Mouse (Mus musculus): ENCODE measurements around the gene Kif2a. TPM values are rescaled to one million over a fixed set of nuclear protein-coding genes. Genes with fewer than 3 reads are reported as not detected.
"Not testable (repeated sequence)": the region's sequence is repeated elsewhere in the genome, so short reads cannot be mapped to it uniquely, and the experiment has no call there.

Gene Kif2a
- total and polyA plus RNA-seq, 3 experiments = 4.3 to 37.6 (median 27.0) TPM

GRCm38 (mm10) chr13:107011618-107012017 is 10.3 kb downstream of the Kif2a start:
- peaks cover 3% of the 10 kb centered on the region for H3K79me2 ChIP-seq (replicated peaks; ENCODE audit: control insufficient read depth, insufficient read depth, low read length)
- no peaks in the 10 kb centered on the region for H3K27me3 ChIP-seq (ENCODE audit: control insufficient read depth, insufficient read depth, low read length)
- TF ChIP-seq CTCF (IDR thresholded peaks at IDR 0.05) (no peak), EP300 (IDR thresholded peaks at IDR 0.05; ENCODE audit: insufficient read depth, low read depth, low read length) (no peak), POLR2A (IDR thresholded peaks at IDR 0.05; ENCODE audit: insufficient read depth, low read depth, low read length) (no peak)
- no peak overlapping the region for H3K9ac ChIP-seq (ENCODE audit: low read depth, low read length)
- no peak overlapping the region for H3K4me3 ChIP-seq
- intact Hi-C loops (cut with DNase I) = no loop called here
- H3K27ac ChIP-seq = no peak overlapping the region
- DNase-seq = no peak
- peaks cover 11% of the 10 kb centered on the region for H3K4me1 ChIP-seq (ENCODE audit: control insufficient read depth, insufficient read depth, low read length)
- peaks cover 15% of the 10 kb centered on the region for H3K36me3 ChIP-seq (ENCODE audit: control insufficient read depth, insufficient read depth, low read length)
- WGBS = 72% methylated on average over 2 of the region's 2 CpGs

DNA sequence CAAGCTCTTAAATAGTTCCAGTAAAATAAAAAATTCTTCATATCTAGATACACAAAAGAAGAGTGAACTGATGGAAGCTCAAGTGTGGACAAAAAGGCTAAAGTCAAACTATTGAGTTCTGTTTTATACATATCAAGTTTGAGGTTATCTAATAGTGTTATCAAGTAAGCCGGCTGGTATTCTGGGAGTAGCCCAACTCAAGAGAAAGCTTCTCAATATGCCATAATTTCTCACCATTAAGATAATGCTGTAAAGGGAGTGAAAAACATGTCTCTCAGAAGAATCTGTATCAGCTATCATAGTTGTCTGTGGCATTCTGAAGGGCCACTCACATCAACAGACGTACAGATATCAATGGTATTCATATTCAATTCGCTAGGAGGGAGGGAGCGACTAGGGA is 13.8 kb downstream of the Kif2a start:
- H3K4me1 ChIP-seq (ENCODE audit: control insufficient read depth, insufficient read depth, low read length) = peaks cover 4% of the 10 kb centered on the region
- no peak overlapping the region for H3K27ac ChIP-seq
- no peaks in the 10 kb centered on the region for H3K27me3 ChIP-seq (ENCODE audit: control insufficient read depth, insufficient read depth, low read length)
- peaks cover 4% of the 10 kb centered on the region for H3K36me3 ChIP-seq (ENCODE audit: control insufficient read depth, insufficient read depth, low read length)
- no peak for DNase-seq
- intact Hi-C loops (cut with DNase I) = no loop called here
- H3K4me3 ChIP-seq = no peak overlapping the region
- no peak overlapping the region for H3K9ac ChIP-seq (ENCODE audit: low read depth, low read length)
- TF ChIP-seq POLR2A (IDR thresholded peaks at IDR 0.05; ENCODE audit: insufficient read depth, low read depth, low read length) = no peak
- TF ChIP-seq CTCF (IDR thresholded peaks at IDR 0.05) = no peak
- TF ChIP-seq EP300 (IDR thresholded peaks at IDR 0.05; ENCODE audit: insufficient read depth, low read depth, low read length) = no peak
- H3K79me2 ChIP-seq (replicated peaks; ENCODE audit: control insufficient read depth, insufficient read depth, low read length) = peaks cover 2% of the 10 kb centered on the region; the same call in 1 of the 2 replicates
- WGBS = 69% methylated on average over 4 of the region's 4 CpGs

DNA sequence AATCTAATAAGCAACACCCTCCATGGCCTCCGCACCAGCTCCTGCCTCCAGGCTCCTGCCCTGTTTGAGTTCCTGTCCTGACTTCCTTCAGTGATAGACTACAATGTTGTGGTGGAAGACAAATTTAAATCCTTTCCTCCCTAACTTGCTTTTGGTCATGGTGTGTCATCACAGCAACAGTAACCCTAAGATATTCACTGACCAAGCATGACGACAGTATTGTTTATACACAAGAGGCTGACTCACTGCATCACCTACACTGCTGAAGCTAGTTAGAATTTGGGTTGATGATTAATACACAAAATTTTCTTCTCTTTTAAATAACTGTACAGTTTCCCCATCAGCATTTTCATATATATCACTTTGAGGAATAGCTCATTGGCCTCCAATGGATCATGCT is 18.7 kb downstream of the Kif2a start:
- Histone ChIP-seq H3K4me1 (ENCODE audit: control insufficient read depth, insufficient read depth, low read length) (peaks cover 6% of the 10 kb centered on the region; the same call in 1 of the 2 replicates), H3K4me3 (no peak overlapping the region), H3K36me3 (ENCODE audit: control insufficient read depth, insufficient read depth, low read length) (no peaks in the 10 kb centered on the region), H3K79me2 (replicated peaks; ENCODE audit: control insufficient read depth, insufficient read depth, low read length) (peaks cover 3% of the 10 kb centered on the region), H3K27ac (no peak overlapping the region), H3K9ac (ENCODE audit: low read depth, low read length) (no peak overlapping the region), H3K27me3 (ENCODE audit: control insufficient read depth, insufficient read depth, low read length) (no peaks in the 10 kb centered on the region)
- TF ChIP-seq EP300 (IDR thresholded peaks at IDR 0.05; ENCODE audit: insufficient read depth, low read depth, low read length) (no peak), CTCF (IDR thresholded peaks at IDR 0.05) (no peak), POLR2A (IDR thresholded peaks at IDR 0.05; ENCODE audit: insufficient read depth, low read depth, low read length) (no peak)
- intact Hi-C loops (cut with DNase I) = no loop called here
- DNase-seq = no peak
- 78% methylated on average over 2 of the region's 2 CpGs for WGBS

DNA sequence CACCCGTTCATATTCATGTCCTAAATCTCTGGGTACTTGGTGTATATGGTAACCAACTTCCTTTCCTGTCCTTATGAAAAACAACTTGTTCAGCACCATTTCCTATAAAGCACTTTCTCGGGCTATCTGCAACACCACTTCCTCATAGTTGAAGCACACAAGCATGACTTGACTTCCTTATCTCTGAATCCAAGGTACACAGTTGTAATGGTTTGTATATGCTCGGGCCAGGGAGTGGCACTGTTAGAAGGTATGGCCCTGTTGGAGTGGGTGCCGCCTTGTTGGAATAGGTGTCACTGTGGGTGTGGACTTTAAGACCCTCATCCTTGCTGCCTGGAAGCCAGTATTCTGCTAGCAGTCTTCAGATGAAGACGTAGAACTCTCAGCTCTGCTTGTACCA is 23.3 kb downstream of the Kif2a start:
- peak in 1 of 2 experiments; percentile 14 for DNase-seq

DNA sequence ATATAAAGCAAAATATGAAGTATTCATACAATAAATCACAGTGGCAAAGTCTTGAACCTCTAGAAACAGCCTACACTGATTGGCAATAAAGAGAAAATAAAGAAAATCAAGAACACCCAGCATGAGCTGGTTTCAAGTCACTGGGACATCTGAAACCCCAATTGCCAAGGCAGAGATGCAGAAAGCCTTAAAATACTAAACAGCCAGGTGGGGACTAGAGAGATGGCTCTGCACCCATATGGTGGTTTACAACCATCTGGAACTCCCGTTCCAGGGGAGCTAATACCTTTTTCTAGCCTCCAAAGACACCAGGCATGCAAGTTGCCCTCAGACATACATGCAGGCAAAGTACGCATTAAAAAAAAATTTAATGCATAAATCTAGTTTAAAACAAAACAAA is 23.9 kb downstream of the Kif2a start:
- TF ChIP-seq CTCF (IDR thresholded peaks at IDR 0.05) (no peak), POLR2A (IDR thresholded peaks at IDR 0.05; ENCODE audit: insufficient read depth, low read depth, low read length) (no peak), EP300 (IDR thresholded peaks at IDR 0.05; ENCODE audit: insufficient read depth, low read depth, low read length) (no peak)
- peaks cover 3% of the 10 kb centered on the region; the same call in 1 of the 2 replicates for H3K36me3 ChIP-seq (ENCODE audit: control insufficient read depth, insufficient read depth, low read length)
- H3K27ac ChIP-seq = no peak overlapping the region
- WGBS = 96% methylated on average over 2 of the region's 2 CpGs
- H3K4me3 ChIP-seq = no peak overlapping the region
- no peak for DNase-seq
- H3K4me1 ChIP-seq (ENCODE audit: control insufficient read depth, insufficient read depth, low read length) = peaks cover 13% of the 10 kb centered on the region
- peaks cover 6% of the 10 kb centered on the region for H3K79me2 ChIP-seq (replicated peaks; ENCODE audit: control insufficient read depth, insufficient read depth, low read length)
- H3K9ac ChIP-seq (ENCODE audit: low read depth, low read length) = no peak overlapping the region
- no peaks in the 10 kb centered on the region for H3K27me3 ChIP-seq (ENCODE audit: control insufficient read depth, insufficient read depth, low read length)
- intact Hi-C loops (cut with DNase I) = no loop called here

More for the DNA sequence above, 23.3 kb downstream of the Kif2a start:
- no peak overlapping the region for H3K27ac ChIP-seq
- H3K9ac ChIP-seq (ENCODE audit: low read depth, low read length) = no peak overlapping the region
- no peak overlapping the region for H3K4me3 ChIP-seq
- TF ChIP-seq EP300 (IDR thresholded peaks at IDR 0.05; ENCODE audit: insufficient read depth, low read depth, low read length) (no peak), CTCF (IDR thresholded peaks at IDR 0.05) (no peak), POLR2A (IDR thresholded peaks at IDR 0.05; ENCODE audit: insufficient read depth, low read depth, low read length) (no peak)
- H3K4me1 ChIP-seq (ENCODE audit: control insufficient read depth, insufficient read depth, low read length) = peaks cover 13% of the 10 kb centered on the region
- H3K27me3 ChIP-seq (ENCODE audit: control insufficient read depth, insufficient read depth, low read length) = no peaks in the 10 kb centered on the region
- intact Hi-C loops (cut with DNase I) = no loop called here
- peaks cover 6% of the 10 kb centered on the region for H3K79me2 ChIP-seq (replicated peaks; ENCODE audit: control insufficient read depth, insufficient read depth, low read length)
- H3K36me3 ChIP-seq (ENCODE audit: control insufficient read depth, insufficient read depth, low read length) = peaks cover 3% of the 10 kb centered on the region; the same call in 1 of the 2 replicates
- WGBS = 54% methylated on average over 5 of the region's 5 CpGs

DNA sequence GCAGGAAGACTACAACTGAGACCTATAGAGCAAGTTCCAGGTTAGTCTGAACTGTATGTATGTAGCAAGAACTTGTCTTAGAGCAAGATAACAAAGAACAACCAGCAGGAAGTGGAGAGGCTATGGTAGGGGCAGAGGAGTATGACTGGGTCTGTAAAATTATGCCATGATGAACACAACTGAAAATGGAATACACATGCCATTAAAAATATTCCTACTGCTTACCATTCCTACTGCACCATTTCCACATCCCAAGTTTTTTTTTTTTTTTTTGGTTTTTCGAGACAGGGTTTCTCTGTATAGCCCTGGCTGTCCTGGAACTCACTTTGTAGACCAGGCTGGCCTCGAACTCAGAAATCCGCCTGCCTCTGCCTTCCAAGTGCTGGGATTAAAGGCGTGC is 24.4 kb downstream of the Kif2a start:
- H3K27me3 ChIP-seq (ENCODE audit: control insufficient read depth, insufficient read depth, low read length); H3K4me3 ChIP-seq; H3K79me2 ChIP-seq (replicated peaks; ENCODE audit: control insufficient read depth, insufficient read depth, low read length); H3K9ac ChIP-seq (ENCODE audit: low read depth, low read length); intact Hi-C loops (cut with DNase I); H3K36me3 ChIP-seq (ENCODE audit: control insufficient read depth, insufficient read depth, low read length); DNase-seq; H3K27ac ChIP-seq: not testable (repeated sequence)
- peaks cover 13% of the 10 kb centered on the region for H3K4me1 ChIP-seq (ENCODE audit: control insufficient read depth, insufficient read depth, low read length)
- WGBS = 100% methylated on average over 4 of the region's 4 CpGs
